Mouse (Mus musculus) cerebellum, postnatal 25 days (tissue): ENCODE data around the gene Atraid.
"Not testable (repeated sequence)": the region's sequence is repeated elsewhere in the genome, so short reads cannot be mapped to it uniquely, and the experiment has no call there.

Experiments used
- DNase-seq, 2 experiments: peaks; one replicate each; pipeline ENCODE4 v3.0.0; 2021; ENCODE audit warnings: mixed read lengths in 2 of 2

The Atraid gene

GRCm38 (mm10) chr5:31047848-31048762 lies at the start of gene Atraid:
Atraid (plus strand) TSS chr5:31048312.
- DNase-seq: peak; percentile 99 to 100

- no peak for DNase-seq
Observed at GRCm38 (mm10) chr5:30999324-30999723, 48.8 kb upstream of the Atraid start.

GRCm38 (mm10) chr5:31000122-31000521 lies 48.0 kb upstream of the Atraid start:
- no peak for DNase-seq

GRCm38 (mm10) chr5:31000993-31001392 lies 47.1 kb upstream of the Atraid start:
- DNase-seq: no peak

GRCm38 (mm10) chr5:31001560-31001959 lies 46.6 kb upstream of the Atraid start:
- DNase-seq: peak in 1 of 2 experiments; percentile 5

- DNase-seq: peak; percentile 93 to 95
Observed at GRCm38 (mm10) chr5:31004184-31004583, 43.9 kb upstream of the Atraid start.

- no peak for DNase-seq
Observed at GRCm38 (mm10) chr5:31012737-31013136, 35.4 kb upstream of the Atraid start.

GRCm38 (mm10) chr5:31015913-31016312 lies 32.2 kb upstream of the Atraid start:
- DNase-seq: no peak

GRCm38 (mm10) chr5:31021790-31022189 lies 26.3 kb upstream of the Atraid start:
- DNase-seq: not testable (repeated sequence)

- no peak for DNase-seq
Observed at GRCm38 (mm10) chr5:31022690-31023089, 25.4 kb upstream of the Atraid start.

GRCm38 (mm10) chr5:31023254-31023653 lies 24.9 kb upstream of the Atraid start:
- DNase-seq: no peak

GRCm38 (mm10) chr5:31024641-31025040 lies 23.5 kb upstream of the Atraid start:
- DNase-seq: no peak

GRCm38 (mm10) chr5:31030926-31031325 lies 17.2 kb upstream of the Atraid start:
- no peak for DNase-seq

GRCm38 (mm10) chr5:31031508-31031907 lies 16.6 kb upstream of the Atraid start:
- no peak for DNase-seq

GRCm38 (mm10) chr5:31034669-31035068 lies 13.4 kb upstream of the Atraid start:
- no peak for DNase-seq

GRCm38 (mm10) chr5:31036556-31036955 lies 11.6 kb upstream of the Atraid start:
- DNase-seq: not testable (repeated sequence)

GRCm38 (mm10) chr5:31038171-31038845 lies 9.8 kb upstream of the Atraid start:
- DNase-seq: no peak

- DNase-seq: no peak
Observed at GRCm38 (mm10) chr5:31046416-31046815, 1.7 kb upstream of the Atraid start.

- no peak for DNase-seq
Observed at GRCm38 (mm10) chr5:31047074-31047473, 1.0 kb upstream of the Atraid start.

GRCm38 (mm10) chr5:31048763-31049641 lies 890 bp downstream of the Atraid start, which contains the start of gene Slc5a6:
Slc5a6 (minus strand) TSS chr5:31048924.
- peak; percentile 40 to 57 for DNase-seq

GRCm38 (mm10) chr5:31050427-31050826 lies 2.3 kb downstream of the Atraid start:
- DNase-seq: no peak

- DNase-seq: not testable (repeated sequence)
Observed at GRCm38 (mm10) chr5:31053728-31054127, 5.6 kb downstream of the Atraid start.
